Mouse (Mus musculus) liver, postnatal 0 days (tissue): ENCODE results near the gene Hrc. TPM values are rescaled to one million over a fixed set of nuclear protein-coding genes. Genes with fewer than 3 reads are reported as not detected.
"Not testable (repeated sequence)": the region's sequence is repeated elsewhere in the genome, so short reads cannot be mapped to it uniquely, and the experiment has no call there.

ENCODE experiments used
- ATAC-seq: fragments of 200-750 bp; cut with Nextera tagmentation; 2 replicates; pipeline ENCODE4 v1.8.0; 2017; ENCODE audit warnings: mild to moderate bottlenecking, moderate library complexity
- DNase-seq: peaks from one replicate; pipeline ENCODE4 v3.0.0-alpha.2; 2016
- H3K27ac ChIP-seq: fragments of 300-500 bp; sonication (generic); 2 replicates; pipeline ENCODE4 v1.5.1; 2014; ENCODE audit warnings: antibody characterized with exemption, moderate library complexity, mild to moderate bottlenecking, low read depth
- H3K27me3 ChIP-seq: fragments of 300-500 bp; sonication (generic); 2 replicates; pipeline ENCODE4 v1.6.1; 2014; ENCODE audit warnings: low read length, control low read depth, mixed read lengths; ENCODE audit not compliant: insufficient read depth
- H3K36me3 ChIP-seq: fragments of 300-500 bp; sonication (generic); replicated peaks from 2 replicates; pipeline ENCODE4 v1.6.1; 2014; ENCODE audit warnings: mild to moderate bottlenecking, control low read depth, low read length, moderate library complexity, mixed read lengths; ENCODE audit not compliant: insufficient read depth
- H3K4me1 ChIP-seq: fragments of 300-500 bp; sonication (generic); 2 replicates; pipeline ENCODE4 v1.6.1; 2014; ENCODE audit warnings: antibody characterized with exemption, mild to moderate bottlenecking, control low read depth; ENCODE audit not compliant: insufficient read depth
- H3K4me2 ChIP-seq: fragments of 300-500 bp; sonication (generic); 2 replicates; pipeline ENCODE4 v1.6.1; 2014; ENCODE audit warnings: low read depth, mild to moderate bottlenecking, low read length, moderate library complexity, mixed read lengths
- H3K4me3 ChIP-seq: fragments of 300-500 bp; sonication (generic); 2 replicates; pipeline ENCODE4 v1.5.1; 2014; ENCODE audit warnings: low read depth, low read length
- H3K9ac ChIP-seq: fragments of 300-500 bp; sonication (generic); replicated peaks from 2 replicates; pipeline ENCODE4 v1.6.1; 2014; ENCODE audit warnings: mild to moderate bottlenecking, moderate library complexity
- H3K9me3 ChIP-seq: fragments of 300-500 bp; sonication (generic); 2 replicates; pipeline ENCODE4 v1.6.1; 2016; ENCODE audit warnings: mild to moderate bottlenecking, control low read depth, low read length, mixed read lengths
- CTCF ChIP-seq: sonication (generic); IDR thresholded peaks from 2 replicates; pipeline ENCODE4 v1.5.1; 2016; ENCODE audit warnings: antibody characterized with exemption, low read depth
- EP300 ChIP-seq: IDR thresholded peaks from 2 replicates; pipeline ENCODE4 v1.6.1; 2016; ENCODE audit warnings: antibody characterized with exemption, low read depth, mild to moderate bottlenecking
- WGBS: fragments of 180-500 bp; shearing (Covaris S2); extraction: QIAGEN DNeasy Blood & Tissue Kit; methylation state at CpG from one replicate; pipeline ENCODE4 v1.1.7; 2014; ENCODE audit not compliant: insufficient replicate concordance; 5-methylcytosine and 5-hydroxymethylcytosine counted together
- polyA plus RNA-seq: library from polyadenylated mRNA; unstranded; fragments of >200 nt; fragmentation: Nextera tagmentation; extraction: Ambion mirVana; gene quantifications from 2 replicates; pipeline ENCODE4 v1.2.1, GENCODE M21; 2015

Gene Hrc
- polyA plus RNA-seq, 1 experiment from 2014 or later = 0.05 TPM

DNA sequence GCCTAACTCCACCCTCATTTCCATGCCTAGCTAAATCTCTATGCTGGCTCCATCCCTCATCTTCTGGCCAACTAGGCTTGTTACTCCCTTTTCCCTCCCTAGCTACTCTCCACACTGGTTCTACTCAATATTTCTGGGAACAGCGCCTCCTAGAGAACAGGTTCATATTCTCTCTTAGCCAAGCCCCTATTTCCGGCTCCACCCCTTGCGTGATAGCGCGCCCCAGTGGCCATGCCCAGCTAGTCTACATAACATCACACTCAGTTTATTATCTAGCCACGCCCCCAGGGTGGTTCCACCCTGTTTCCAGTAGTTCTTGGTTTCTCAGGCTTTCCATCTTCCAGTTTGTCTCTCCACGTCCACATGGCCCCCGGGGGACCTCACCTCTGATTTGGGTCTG, 6.2 kb downstream of the Hrc start:
- ATAC-seq (peak; percentile 75), DNase-seq (peak; percentile 90)
- WGBS = 6% methylated on average over 8 of the region's 8 CpGs
- no peak overlapping the region for H3K27ac ChIP-seq
- no peak overlapping the region for H3K4me3 ChIP-seq
- no peak overlapping the region for H3K9ac ChIP-seq
- H3K9me3 ChIP-seq = no peaks in the 10 kb centered on the region
- peaks cover 34% of the 10 kb centered on the region for H3K4me1 ChIP-seq
- peak overlapping the region; percentile 74; the same call in 1 of the 2 replicates for H3K4me2 ChIP-seq
- H3K36me3 ChIP-seq = no peaks in the 10 kb centered on the region
- TF ChIP-seq CTCF (peak; percentile 89), EP300 (no peak)
- H3K27me3 ChIP-seq = peaks cover 36% of the 10 kb centered on the region

DNA sequence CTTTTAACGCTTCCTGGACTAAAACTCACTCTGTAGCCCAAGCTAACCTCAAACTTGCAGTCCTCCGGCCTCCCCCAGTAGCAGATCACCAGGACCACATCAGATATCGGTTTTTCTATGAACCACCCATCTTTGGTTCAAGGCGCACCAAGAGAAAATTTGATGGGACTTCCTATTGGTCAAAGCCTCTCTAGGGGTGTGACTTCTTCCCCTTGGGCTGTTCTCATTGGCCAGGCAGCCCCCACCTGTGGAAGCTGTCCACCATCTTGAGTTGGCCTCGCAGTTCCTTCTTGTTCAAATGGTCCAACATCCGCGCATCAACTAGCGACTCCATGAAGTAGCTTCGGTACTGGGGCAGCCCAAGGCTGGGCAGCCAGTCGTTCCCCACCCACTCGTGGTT, 7.0 kb downstream of the Hrc start:
- TF ChIP-seq CTCF = no peak
- Histone ChIP-seq H3K27ac (no peak overlapping the region), H3K4me1 (peaks cover 34% of the 10 kb centered on the region), H3K36me3 (no peaks in the 10 kb centered on the region), H3K4me2 (no peak overlapping the region), H3K27me3 (peaks cover 35% of the 10 kb centered on the region), H3K4me3 (no peak overlapping the region), H3K9me3 (no peaks in the 10 kb centered on the region), H3K9ac (no peak overlapping the region)
- 80% methylated on average over 11 of the region's 11 CpGs for WGBS
- no peak for ATAC-seq
- DNase-seq = no peak

DNA sequence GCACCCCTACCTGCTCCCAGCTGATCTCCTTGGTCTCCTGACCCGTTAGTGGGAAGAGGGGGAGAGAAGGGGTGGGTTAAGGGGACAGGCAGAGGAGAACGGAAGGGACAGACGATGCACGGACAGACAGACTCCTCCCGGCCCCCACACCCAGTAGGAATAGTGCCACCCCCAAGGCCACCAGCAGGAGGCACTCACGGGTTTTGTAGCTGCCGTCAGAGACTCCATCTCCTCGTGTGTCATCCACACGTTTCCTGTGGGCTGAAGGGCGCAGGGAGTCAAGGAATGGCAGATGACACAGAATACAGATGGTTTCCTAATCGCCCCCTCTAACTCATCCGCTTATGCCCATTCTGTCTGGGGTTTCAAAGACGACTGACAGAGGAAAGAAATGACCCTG, 8.5 kb downstream of the Hrc start:
- peaks cover 27% of the 10 kb centered on the region for H3K4me1 ChIP-seq
- no peak for ATAC-seq
- no peaks in the 10 kb centered on the region for H3K9me3 ChIP-seq
- peaks cover 23% of the 10 kb centered on the region for H3K27me3 ChIP-seq
- H3K27ac ChIP-seq = no peak overlapping the region
- H3K9ac ChIP-seq = no peak overlapping the region
- WGBS = 27% methylated on average over 13 of the region's 13 CpGs
- H3K4me2 ChIP-seq = no peak overlapping the region
- H3K36me3 ChIP-seq = no peaks in the 10 kb centered on the region
- no peak for TF ChIP-seq EP300
- peak; percentile 49 for TF ChIP-seq CTCF
- no peak overlapping the region for H3K4me3 ChIP-seq
- DNase-seq = no peak

DNA sequence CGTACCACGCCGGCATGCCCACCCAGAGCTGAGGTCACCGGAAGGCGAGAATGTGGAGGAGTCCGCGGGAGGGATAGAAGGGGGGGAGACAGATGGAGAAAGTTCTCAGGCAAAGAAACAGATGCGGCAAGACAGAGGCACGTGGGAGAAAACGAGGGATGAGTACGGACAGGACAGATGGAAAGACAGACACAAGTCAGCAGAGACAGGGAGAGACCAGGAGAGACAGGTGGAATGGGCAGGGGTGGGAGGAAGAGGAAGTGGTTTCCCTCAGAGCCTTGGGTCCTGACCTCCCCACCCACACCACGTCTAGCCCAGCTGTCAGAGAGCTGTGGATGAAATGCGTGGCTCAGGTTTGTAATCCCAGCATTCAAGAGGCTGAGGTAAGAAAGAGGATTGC, 11.8 kb downstream of the Hrc start:
- TF ChIP-seq EP300 = no peak
- TF ChIP-seq CTCF = no peak
- H3K4me3 ChIP-seq = no peak overlapping the region
- H3K4me1 ChIP-seq = no peaks in the 10 kb centered on the region
- ATAC-seq (no peak), DNase-seq (no peak)
- 59% methylated on average over 13 of the region's 13 CpGs for WGBS
- no peak overlapping the region for H3K27ac ChIP-seq
- no peak overlapping the region for H3K4me2 ChIP-seq
- no peak overlapping the region for H3K9ac ChIP-seq
- H3K27me3 ChIP-seq = 0 out of 2 replicates have a peak, but pooled peaks cover 4% of the 10 kb centered on the region
- H3K36me3 ChIP-seq = no peaks in the 10 kb centered on the region
- H3K9me3 ChIP-seq = no peaks in the 10 kb centered on the region

DNA sequence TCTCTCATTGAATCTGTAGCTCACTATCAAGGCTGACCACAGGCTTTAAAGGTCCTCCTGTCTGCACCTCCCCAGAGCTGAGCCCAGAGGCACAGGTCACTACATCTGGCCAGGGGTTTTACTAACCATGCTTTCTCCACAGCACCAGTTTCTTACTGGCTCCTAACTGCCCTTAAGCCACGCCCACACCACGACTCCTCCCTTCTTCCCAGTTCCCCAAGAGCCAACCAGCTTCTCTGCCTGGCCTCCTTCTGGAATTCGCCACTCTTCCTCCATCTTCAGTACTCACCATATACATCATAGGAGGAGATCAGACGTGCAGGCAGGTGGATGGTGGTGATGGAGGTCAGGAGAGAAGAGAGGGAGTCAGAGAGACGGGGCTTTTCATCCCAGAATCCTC, 18.0 kb downstream of the Hrc start:
- 31% methylated on average over 5 of the region's 5 CpGs for WGBS
- no peaks in the 10 kb centered on the region for H3K36me3 ChIP-seq
- ATAC-seq = no peak
- no peak overlapping the region for H3K4me3 ChIP-seq
- H3K9me3 ChIP-seq = no peaks in the 10 kb centered on the region
- peaks cover 17% of the 10 kb centered on the region; the same call in 1 of the 2 replicates for H3K27me3 ChIP-seq
- H3K27ac ChIP-seq = no peak overlapping the region
- TF ChIP-seq EP300 (no peak), CTCF (no peak)
- no peaks in the 10 kb centered on the region for H3K4me1 ChIP-seq
- no peak overlapping the region for H3K9ac ChIP-seq
- no peak for DNase-seq
- H3K4me2 ChIP-seq = no peak overlapping the region

DNA sequence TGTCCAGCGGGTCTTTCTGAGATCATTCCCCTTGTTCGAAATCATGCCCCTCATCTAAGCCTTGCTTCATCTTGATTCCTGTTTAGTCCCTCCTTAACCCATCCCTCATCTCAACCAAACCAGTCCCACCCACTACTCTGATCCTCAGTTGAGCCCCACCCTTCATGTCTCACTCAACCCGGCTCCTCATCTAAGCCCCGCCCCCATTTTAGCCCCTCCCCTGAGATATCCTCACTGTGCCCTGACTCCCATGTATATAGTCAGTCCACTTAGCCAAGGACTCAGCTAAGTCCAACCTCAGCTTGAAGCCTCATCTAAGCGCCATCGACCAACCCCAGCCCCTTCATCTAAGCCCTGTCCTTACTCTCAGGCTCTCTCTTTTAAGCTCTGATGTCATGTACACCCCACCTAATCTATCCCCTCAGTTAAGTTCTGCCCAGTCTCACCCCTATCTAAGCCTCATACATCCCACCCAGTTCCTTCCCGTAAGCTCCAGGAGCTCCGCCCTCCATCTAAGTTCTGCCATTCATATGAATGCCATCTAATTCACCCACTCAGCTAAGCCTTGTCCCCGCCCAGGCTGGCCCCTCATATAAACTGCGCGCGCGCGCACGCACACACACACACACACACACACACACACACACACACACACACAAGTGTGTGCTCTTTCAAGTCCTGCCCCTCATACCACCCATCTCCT, 20.4 kb downstream of the Hrc start:
- Histone ChIP-seq H3K4me3 (no peak overlapping the region), H3K9ac (no peak overlapping the region), H3K27ac (no peak overlapping the region), H3K27me3 (peaks cover 29% of the 10 kb centered on the region), H3K36me3 (no peaks in the 10 kb centered on the region), H3K9me3 (no peaks in the 10 kb centered on the region), H3K4me2 (no peak overlapping the region), H3K4me1 (no peaks in the 10 kb centered on the region)
- WGBS = 68% methylated on average over 15 of the region's 15 CpGs
- TF ChIP-seq CTCF = no peak
- ATAC-seq = no peak
- no peak for DNase-seq

DNA sequence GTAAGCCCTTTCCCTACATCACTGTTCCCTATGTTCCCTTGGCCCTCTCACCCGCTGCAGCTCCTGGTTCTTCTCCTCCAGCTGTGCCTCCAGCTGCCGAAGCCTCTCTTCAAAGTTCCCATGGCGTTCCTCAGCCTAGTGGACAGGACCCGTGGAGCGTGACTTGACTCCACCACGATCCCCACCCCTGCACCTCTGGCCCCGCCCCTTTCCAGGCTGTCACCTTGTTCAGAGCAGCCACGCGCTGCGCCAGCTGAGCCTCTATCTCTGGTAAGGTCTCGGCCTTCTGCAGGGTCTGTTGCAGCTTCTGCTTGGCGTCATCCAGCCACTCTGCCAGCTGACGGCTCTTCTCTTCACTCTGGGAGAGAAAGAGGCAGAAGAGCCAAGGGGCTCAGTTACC, 21.0 kb downstream of the Hrc start:
- DNase-seq = no peak
- no peak for ATAC-seq
- Histone ChIP-seq H3K36me3 (no peaks in the 10 kb centered on the region), H3K9me3 (no peaks in the 10 kb centered on the region), H3K4me2 (no peak overlapping the region), H3K27ac (no peak overlapping the region), H3K4me3 (no peak overlapping the region), H3K4me1 (no peaks in the 10 kb centered on the region), H3K27me3 (peaks cover 35% of the 10 kb centered on the region), H3K9ac (no peak overlapping the region)
- WGBS = 37% methylated on average over 13 of the region's 13 CpGs
- no peak for TF ChIP-seq CTCF
- TF ChIP-seq EP300 = no peak

DNA sequence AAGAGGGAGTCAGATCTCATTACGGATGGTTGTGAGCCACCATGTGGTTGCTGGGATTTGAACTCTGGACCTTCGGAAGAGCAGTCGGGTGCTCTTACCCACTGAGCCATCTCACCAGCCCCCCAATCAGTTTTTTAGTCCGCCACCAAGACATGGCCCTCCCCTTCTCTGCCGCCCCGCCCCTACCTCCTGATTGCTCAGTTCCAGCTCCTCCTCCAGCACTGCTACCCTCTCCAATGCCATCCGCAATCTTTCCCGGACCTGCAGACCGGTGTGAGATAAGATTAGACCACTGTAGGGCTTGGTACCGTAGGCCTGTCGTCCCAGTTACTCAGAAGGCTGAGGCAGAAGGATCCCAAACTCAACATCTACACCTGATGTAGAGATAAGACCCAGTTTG, 24.0 kb downstream of the Hrc start:
- not testable (repeated sequence) for H3K4me1 ChIP-seq
- 54% methylated on average over 10 of the region's 11 CpGs for WGBS

More for the DNA sequence above, 24.0 kb downstream of the Hrc start:
- not testable (repeated sequence) for H3K36me3 ChIP-seq, H3K9ac ChIP-seq, DNase-seq, H3K4me2 ChIP-seq, ATAC-seq, H3K27ac ChIP-seq, H3K9me3 ChIP-seq, H3K4me3 ChIP-seq
- peaks cover 59% of the 10 kb centered on the region for H3K27me3 ChIP-seq
